Mouse (Mus musculus): ENCODE measurements around the gene Nox4.

GRCm38 (mm10) chr7:87367834-87368233, 121.9 kb downstream of the Nox4 start:
- TF ChIP-seq CTCF (IDR thresholded peaks at IDR 0.05; ENCODE audit: extremely low read depth, insufficient read depth, low read length) (no peak), POLR2A (IDR thresholded peaks at IDR 0.05; ENCODE audit: extremely low read depth, insufficient read depth, low read length) (no peak)

Data from cortical plate, adult 2 months (tissue).